Mouse (Mus musculus): Measurements from ENCODE around the gene Smim11.
A peak's percentile ranks its signal among the peaks of the same experiment; 100 is the strongest.

Smim11 gene

DNA sequence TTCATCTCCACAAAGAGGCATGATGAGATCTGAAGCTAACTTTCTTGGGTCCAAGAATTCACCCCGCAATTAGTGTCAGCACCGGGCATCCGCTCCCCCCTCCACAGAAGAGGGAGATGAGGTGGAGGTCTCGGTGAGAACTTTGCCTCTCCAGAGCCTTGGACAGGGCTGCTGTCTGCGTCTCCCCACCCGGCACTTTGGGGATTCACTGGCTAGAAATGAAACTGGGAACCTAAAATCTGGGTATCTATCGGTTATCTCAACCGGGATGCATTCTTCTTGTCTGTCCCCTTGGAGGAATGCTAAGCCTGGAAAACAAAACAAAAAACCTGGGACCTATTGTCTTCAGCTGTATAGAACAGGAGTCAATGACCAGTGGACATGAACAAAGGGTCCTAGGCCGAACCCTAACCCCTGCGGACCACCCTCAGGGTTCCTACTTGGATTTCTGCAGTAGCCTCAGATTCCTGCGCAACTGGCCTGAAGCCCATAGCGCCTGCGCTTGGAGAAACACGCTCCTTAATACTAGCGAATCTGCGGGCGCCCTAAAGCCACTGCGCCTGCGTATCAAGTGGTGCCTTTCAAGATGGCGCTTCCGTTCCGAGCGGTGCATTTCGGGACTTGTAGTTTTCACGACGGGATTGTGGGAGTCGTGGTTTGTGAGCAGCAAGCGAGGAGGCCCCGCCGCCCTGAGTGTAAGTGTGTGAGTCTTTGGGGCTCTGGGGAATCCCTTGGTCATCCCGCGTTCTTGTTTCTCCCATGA, at the start of gene Smim11:
TSS of gene Smim11 (plus strand) at position 638 of the 763 bp plus-strand sequence.
- DNase-seq, result peak; percentile 90

DNA sequence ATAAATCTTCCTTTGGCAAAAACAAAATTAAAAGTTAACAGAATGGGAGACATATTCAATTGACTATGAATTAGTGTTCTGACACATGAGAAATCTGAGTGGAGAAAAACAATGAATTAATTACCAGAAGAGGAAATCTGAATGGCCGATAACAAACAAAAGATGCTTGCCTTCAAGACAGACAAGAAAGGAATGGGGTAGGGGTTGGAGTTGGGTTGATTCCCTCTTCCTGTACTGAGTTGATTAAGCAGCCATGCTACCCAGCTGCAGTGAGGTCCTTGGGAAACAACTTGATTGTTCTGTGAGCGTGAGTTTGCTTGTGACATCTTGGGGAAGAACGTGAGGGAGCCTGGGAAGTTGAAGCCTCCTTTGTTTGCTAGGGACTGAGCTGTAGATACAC, 46.8 kb upstream of the Smim11 start:
- no peak for DNase-seq

DNA sequence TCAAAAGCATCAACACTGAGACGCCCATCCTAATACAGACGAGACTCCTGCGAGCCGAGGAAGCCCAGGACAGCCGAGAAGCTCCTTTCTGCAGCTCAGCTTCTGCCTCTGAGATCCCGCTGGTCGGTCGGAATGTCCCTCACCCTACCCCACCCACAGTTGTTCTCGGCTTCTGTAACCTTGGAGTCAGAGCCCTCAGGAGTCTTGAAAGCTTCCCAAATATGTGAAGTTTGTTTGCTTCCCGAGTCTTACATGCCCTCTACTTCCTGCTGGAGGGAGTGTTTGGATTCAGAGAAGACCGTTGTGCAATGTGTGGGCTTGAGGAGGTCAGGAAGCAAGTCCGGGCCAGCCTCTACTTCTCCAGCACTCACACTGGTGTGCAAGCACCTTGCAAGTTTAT, 33.2 kb upstream of the Smim11 start:
- no peak for DNase-seq

DNA sequence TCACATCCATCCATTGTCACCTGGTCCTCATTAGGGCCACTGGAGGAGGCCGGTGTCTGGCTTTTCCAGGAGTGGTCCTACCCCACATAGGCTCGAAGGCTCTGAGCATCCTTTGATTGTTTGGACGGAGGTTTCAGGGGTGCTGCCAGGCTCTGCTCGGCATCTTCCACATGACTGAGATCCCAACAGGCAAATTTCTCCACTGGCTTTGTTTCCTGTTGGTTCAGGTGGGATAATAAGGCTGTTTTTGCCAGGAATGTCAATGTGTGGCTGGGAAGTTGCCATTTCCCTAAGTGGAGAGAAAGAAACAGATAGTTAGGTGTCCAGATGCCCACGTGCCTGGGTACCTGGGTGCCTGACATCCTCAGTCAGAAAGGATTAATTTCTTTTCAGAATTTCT, 26.6 kb upstream of the Smim11 start:
- DNase-seq, result no peak

DNA sequence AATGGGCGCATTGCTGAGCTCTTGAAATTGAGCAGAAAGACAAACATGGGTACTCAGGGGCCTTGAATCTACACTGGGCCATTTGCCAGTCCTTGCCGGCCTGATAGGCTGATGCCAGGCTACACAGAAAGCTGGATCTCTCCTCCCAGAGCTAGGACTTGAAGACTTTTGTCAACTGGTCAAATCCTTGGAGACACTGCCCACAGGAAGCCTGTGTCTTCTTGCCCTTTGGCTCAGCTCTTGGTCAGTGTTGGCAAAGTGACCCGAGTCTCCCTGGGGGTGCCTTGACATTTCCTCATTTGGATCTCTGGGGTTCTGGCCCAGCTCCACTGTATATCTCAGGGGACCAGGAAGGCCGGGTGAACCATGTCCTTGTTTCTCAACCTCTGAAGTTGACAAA, 25.6 kb upstream of the Smim11 start:
- no peak for DNase-seq

DNA sequence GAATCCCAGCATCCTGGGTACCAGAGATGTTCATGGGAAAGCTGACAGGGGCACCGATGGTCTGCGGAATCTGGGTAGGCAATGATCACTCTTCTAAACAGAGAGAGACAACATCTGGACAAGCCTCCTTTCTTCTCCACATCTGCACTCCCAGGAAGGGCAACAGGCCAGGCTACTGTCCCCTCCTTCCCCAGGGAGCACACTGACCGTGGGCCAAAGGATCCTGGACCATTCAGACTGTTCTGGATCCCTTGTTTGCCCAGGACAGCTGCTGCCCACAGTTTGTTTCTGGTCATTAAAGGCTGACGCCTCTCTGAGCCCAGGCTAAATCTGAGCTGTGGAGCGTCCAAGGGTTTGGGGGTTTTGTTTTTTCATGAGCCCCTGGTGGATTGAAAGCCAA, 18.4 kb upstream of the Smim11 start:
- no peak for DNase-seq

DNA sequence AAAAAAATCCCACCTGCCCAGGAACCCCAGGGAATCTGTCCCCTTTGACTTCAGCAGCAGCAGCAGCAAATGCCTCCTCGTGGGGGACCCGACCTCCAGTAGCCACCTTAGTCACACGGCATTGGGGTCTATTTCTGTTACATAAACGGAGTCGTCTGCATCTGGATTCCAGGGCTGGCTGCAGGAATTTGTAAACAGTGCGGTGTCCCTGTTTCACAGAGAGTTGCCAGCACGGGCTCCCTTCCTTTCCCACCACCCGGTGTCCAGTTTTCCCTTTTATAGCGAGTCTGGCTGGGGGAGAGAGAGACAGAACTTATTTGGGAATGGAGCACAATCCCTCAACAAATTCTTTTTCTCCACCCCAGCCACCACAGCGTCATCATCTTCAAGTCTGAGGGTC, 16.0 kb upstream of the Smim11 start:
- no peak for DNase-seq

DNA sequence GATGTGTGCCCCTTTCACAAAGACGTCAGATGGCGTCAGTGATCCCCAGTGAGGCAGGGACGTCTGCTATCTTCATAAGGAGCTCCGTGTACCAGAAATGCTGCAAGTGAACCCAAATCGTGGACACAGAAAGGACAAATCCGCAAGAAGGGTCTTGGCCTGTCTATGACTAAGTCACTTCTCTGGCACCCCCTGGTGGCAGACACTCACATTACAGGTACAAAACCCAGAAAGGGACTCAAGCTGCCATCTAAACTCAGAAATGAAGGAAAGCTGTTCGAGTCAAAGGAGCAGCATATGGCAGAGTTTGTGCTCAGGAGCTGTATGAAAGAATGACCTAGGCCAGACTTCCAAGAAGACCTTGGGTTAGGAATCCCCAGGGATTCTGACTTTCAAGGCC, 14.5 kb upstream of the Smim11 start:
- DNase-seq, result peak; percentile 97

DNA sequence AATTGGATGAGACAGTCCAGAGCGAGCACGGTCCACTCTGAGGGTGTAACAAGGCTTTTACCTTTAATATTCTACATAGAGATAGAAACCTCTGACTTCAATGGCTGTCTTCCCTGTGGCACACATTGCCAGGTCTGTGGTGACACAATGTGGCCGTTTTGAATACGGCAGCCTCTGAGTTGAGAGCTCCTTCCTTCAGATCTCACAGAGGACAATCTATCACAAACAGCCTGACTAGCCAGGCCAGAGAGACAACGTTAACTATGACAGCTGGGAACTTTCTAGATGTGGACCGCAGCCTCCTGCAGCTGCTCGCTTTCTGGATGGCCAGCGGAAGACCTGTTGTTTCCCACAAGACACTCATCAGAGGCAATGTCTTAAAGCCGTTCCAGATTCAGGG, 12.3 kb upstream of the Smim11 start:
- DNase-seq, result peak; percentile 34

DNA sequence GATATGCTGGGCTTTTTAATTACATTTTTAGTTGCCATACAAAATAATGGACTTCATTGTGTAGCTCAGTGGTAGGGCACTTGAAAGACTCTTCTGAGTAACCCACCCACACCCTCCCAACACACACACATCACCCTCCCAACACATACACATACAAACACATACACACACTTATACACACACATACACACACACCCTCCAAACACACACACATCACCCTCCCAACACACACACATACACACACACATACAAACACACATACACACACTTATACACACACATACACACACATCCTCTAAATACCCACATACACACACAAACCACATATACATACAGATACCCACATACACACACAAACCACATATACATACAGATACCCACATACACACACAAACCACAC, 11.0 kb upstream of the Smim11 start:
- DNase-seq, result no peak

DNA sequence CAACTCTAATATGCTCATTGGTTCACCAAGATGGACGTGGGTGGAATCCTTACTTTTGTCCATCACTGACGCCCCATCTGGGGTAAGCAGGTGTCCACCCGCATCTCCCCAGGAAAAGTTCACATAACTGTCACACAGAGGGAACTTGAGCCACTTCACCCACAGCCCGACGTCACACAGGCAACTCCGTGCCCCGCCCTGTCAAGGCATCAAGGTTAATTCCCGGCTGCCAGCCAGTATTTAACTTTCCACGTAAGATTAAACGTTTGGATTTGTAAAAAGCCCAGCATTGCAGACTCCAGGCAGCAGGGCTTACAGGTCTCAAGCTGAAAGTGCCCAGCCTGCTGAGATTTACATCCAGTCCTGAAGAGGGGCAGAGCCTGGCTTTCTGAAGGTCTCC, 9.0 kb upstream of the Smim11 start, which contains the start of gene Kcne2:
TSS of gene Kcne2 (plus strand) at position 289 of the 400 bp plus-strand sequence.
- no peak for DNase-seq

DNA sequence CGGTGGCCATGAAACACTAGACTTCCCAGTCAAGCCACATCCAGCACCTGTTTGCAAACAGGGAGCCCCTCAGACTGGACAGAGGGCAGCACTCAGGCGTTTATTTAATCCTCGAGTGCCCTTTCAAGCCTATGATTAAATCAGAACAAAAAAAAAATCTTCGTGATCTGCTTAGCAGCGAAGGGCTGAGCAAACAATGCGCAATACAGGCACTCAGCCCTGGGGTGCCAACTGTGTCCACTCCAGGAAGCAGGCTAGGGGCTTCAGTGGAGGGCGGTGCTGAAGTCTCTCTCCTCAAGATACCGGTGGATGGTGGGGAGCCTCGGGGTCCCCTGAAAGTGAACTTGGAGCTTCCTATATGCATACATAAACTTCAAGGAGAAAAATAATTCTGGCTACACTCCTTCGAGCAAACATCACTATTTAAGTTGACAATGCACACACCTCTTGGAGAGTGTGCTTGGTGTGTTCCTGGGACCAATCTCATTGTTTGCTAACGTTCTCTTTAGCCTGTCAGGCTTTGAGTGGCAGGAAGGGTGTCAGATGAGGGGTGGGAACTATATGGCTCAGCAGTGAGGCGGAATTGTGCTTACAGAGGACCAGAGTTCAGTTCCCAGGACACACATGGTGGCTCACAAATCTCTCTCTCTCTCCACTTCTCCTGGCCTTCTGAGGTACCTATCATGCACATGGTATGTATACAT, 6.7 kb upstream of the Smim11 start:
- no peak for DNase-seq

DNA sequence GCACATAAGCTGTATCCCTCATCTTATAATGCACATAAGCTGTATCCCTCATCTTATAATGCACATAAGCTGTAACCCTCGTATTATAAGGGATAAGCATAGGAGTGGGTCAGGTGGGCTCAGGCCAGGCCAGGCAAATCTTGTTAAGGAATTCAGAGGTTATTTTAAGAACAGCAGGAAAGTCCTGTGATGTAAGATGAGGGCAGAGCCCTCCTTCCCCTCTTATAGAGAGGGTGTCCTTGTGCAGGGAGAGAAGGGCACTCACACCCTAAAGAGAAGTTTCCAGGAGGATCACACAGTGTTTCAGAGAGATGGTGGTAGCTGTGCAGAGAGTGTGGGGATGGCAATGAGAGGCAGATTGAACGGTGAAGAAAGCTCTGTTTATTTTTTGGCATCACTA, 5.8 kb upstream of the Smim11 start:
- no peak for DNase-seq

DNA sequence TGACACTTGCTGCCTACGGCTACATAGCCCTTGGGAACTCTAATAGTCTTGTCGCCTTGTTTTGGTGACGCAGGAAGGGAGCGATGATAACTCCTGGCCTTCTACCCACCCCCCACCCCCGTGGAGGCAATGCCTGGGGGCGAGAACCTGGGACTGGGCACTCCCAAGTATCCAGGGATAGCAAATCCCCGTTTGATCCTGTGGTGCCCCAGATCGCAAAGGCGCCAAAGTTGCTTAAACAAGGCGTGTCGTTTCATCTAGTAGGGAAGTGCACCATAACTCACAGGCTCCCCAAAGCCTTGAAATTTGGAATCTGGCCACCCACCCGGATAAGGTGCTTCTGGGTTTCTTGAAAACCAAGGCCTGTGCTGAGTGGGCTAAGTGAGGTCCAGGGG, 323 bp downstream of the Smim11 start:
- peak; percentile 46 for DNase-seq

DNA sequence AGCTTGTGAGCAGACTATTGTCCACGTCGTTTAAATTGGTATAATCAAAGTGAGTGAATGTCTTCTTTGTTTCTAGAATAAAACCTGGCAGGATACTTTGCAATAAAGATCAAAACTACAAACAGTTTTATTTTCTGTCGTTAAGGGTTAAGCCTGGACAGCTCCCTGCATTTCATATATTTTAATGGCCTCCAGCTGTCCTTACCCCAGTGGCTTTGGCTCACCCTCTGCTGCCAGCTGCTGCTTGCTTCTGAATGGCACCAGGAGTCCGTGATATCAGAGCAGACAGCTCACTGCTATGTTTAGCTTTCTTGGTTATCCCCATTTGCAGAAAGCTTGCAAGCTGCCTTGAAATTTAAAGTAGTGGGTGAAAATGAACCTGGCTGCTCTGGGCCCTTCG, 903 bp downstream of the Smim11 start:
- DNase-seq, result peak; percentile 24

DNA sequence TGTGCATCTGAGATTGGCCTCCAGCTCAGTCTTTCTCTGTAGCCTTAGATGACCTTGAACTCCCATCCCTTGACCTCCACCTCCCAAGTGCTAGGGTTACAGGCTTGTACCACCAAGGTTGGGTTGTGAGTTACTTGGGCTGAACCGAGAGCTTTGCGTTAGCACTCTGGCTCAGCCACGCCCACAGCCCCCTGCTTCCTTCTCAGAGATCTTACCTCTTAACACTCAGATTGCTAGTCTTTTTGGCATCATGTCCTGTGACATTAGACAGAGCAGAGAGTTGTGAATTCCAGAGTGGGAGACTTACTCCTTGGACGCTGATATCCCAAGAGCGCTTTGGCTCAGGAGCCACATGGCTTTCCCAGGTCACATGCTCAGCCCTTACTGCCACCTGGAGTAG, 1.4 kb downstream of the Smim11 start:
- no peak for DNase-seq

DNA sequence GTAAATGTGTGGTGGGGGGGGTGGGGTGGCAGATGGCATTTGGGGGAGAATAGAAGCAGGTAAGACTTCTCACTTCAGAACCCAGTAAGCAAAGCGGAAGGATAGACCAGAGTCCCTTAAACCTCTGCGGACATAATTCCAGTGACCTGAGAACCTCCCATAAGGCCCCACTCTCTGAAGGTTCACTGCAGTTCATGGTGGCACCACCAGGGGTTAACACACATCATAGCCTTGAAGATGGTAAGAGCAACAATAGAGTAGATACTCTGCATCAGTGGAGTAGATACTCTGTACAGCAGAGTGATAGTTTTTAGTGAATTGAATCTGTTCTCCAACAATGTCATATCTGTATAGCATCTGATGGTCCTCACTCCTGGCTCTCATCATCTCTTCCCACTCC, 4.4 kb downstream of the Smim11 start:
- no peak for DNase-seq

DNA sequence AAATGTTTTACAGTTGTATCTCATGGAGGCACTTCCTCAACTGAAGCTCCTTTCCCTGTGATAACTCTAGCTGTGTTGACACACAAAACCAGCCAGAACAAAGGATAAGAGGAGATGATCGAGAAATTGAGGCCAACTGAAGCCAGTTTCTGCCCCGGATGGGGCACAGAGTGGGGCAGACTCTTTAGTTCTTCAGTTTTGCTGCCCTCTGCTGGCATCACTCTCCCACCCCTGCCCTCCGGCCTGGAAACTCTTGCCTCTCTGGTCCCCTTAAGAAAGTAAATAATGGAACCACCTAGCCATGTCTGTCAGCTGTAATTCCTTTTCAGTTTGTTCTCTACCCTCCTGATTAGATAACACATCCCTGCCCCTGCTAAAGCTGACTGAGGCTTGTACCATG, 6.9 kb downstream of the Smim11 start:
- no peak for DNase-seq

DNA sequence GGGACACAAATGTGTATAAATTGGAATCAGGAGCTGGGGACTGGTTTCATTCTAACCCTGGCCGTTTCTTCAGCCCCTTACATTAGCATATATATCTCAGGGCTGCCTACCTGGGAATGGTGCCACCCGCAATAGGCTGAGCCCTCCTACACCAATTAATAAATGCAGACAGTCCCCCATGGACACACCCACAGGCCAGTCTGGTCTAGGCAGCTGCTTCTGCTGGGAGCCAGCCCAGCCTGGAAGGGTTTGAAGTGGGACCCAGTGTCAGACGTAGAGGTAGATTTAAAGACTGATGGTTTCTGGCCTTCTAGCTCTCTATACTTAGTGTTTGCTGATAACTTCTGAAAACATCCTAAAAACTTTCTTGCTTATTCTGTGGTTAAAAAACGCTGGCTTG, 8.0 kb downstream of the Smim11 start:
- no peak for DNase-seq

DNA sequence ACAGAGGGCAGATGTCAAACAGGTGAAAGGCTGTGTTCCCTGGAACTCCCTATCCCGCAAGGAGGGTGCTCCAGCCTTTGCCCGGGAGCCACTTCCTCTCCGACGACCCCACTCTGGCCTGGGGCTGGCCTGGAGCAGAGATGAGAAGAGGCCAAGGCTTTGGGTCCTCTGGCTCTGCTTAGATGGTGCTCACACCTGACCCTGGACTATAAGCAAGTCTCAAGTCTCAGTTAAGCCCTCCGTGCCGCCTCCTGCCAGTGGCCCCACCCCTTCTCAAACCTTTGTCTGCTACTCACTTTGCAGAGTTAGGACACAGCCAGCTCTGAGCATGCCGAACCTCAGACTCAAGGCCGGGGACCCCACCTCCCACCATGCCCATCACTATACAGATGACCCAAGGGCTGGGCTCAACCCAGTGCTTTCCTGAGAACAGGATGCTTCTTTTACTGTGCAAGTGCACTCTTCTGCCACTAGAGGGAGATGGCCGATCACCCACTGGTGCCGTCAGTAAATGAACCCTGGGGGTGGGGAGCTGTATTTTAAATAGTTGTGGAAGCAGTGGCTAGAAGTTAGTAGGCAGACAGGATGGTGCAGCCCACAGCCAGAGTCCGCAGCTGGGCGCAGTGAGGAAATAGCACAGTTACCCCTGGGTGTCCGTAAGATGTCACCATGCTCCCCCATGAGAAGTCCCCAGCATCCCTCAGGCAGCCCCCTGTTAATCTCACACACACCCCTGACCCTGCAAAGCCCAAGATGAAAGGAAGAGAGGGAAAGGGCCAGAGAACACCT, 13.1 kb downstream of the Smim11 start:
- DNase-seq, result peak; percentile 39

DNA sequence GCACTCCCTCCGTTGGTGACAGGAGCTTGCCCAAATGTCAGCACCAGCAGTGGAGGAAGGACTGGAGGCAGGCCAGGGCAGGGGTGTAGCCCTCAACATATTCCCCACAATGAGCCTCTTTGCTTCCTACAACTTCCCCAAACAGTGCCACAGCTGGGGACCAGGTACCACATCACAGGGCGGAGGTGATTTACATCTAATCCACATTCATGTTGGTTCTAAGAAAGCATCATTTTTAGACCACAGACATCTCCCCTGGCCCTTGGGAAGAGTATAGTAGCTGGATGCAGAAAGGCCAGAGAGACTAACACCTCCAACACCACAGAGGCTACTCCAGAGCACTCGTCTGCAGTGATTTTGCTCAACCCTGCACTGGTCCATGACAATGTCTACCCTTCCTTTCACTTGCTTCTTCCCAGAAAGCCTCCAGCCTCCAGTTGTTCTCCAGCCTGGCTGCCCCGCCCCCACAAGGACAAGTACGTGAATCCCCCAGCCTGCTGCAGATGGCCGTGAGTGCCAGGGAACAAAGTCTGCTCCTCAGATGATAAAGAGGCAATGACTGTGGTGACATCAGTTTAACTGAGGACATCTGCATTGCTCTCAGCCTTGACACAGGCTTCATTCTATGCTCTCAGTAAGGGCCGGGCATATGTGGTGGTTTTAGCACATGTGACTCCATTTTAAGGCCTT, 15.1 kb downstream of the Smim11 start:
- no peak for DNase-seq

DNA sequence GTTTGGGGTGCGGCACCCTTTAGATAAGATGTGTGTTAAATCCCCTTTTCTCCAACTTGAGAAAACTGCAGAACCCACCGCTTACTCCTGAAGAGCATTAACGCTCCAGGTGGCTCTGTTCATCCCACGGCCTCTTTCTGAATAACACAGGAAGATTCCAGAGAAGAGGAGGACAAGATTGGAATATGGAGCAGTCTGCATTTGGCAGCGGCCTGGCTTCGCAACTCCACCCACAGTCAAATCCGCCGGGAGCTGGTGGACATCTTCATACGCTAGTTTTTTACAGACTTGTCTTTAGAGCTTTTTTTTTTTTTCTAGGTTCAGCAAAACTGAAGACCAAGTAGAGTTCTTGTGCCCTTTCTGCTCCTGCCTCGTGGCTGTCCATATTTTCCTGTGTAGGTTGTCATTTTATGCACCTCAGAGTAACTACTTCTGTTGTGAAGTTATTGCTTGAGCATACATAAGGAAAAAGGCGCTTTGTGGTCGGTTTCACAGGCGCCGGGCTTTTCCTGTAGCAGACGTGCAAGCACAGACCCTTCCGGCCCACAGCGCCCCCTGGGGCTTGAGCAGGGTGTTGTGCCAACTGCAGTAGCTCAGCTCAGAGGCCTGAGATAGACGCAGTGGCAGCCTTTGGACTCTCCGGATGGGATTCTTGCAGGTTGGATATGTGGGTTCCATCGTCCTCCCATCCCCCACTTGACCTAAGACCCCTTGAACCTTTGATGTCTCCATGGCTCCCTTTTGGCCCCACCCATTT, 18.4 kb downstream of the Smim11 start:
- DNase-seq, result peak; percentile 51

Measured in right cerebral cortex, postnatal 4 days (tissue).